Mouse (Mus musculus) liver, embryonic 14.5 days (tissue): ENCODE data around the gene Slc24a2.

Experiments
- CTCF ChIP-seq: IDR thresholded peaks from 2 replicates; pipeline ENCODE4 v1.5.1; 2016; ENCODE audit warnings: antibody characterized with exemption, low read depth, control low read depth
- EP300 ChIP-seq: IDR thresholded peaks from 2 replicates; pipeline ENCODE4 v1.6.1; 2016; ENCODE audit warnings: antibody characterized with exemption, low read depth

GRCm38 (mm10) chr4:87086933-87087577, 143.2 kb downstream of the Slc24a2 start:
- no peak for TF ChIP-seq CTCF
- no peak for TF ChIP-seq EP300
